Mouse (Mus musculus): ENCODE measurements at regions not wholly inside any gene's neighbourhood (a gene's known extent, or its start where the extent isn't known, plus 50 kb on each side); places are given as distances from the start of the nearest gene placed in this dataset.
A peak's percentile ranks its signal among the peaks of the same experiment; 100 is the strongest.

DNA sequence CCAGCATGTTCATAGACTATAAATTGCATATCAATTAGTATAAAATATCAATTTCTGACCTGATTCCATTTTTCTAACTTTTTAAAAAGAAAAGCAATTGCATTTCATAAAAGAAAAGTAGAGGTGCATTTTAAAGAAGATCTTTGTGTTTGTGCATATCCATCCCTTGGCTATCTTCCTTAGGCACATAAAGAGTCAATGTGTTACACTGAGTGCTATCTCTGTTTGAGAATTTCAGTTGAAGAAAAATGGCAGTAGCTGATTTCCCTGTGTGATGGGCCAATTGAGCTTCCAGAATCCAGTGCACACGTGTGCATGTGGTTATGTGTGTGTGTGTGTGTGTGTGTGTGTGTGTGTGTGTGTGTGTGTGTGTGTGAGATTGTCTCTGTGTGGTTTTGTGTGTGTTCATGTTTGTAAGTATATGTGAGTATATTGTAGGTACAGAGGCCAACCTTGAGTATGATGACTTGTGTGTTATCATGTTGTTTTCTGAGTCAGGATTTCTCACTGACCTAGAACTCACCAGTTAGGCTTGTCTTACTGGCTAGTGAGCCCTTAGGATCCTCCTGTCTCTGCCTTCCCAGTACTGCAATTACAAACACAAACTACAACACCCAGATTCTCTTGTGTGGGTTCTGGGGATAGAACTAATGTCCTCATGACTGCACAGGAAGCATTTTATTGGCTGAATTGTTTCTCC lies 249.6 kb downstream of the Cdk5rap2 start:
- no peak for DNase-seq (ENCODE audit: low read depth, low spot score)

DNA sequence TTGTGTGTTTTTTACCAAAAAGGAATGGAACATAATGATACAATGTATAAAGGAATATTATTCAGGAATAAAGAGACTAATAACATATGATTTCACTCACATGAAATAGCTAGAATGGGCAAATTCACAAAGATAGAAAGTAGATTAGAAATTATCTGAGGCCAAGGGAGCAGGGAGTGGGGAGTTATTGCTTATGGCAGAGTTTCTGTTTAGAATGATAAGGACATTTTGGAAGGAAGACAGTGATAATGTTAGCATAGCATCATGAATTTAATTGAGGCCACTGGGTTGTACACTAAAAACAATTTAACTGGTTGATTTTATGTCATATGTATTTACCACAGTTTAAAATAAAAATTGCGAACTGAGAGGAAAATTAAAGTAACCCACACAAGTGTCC lies 250.2 kb downstream of the Cdk5rap2 start:
- DNase-seq (ENCODE audit: low read depth, low spot score): no peak

DNA sequence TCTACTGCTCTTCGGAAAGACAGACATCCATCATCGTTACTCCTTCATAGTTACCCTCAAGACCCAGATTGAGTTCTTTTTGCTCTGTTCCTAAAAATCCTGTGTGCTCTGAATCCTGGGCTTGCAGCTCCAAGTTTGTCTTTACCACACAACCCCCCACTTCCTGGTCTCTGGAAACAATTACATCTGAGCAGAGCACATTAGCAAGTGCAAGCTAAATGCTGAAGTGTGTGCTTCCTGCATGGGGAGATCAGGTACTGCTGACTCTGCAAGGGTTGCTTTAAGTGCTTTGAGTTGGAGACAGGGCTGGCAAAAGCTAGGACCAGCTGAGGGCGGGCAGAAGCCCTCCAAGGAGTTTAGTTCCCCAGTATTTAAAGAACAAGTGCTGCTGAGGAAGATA lies 257.1 kb downstream of the Cdk5rap2 start:
- no peak for DNase-seq (ENCODE audit: low read depth, low spot score)

DNA sequence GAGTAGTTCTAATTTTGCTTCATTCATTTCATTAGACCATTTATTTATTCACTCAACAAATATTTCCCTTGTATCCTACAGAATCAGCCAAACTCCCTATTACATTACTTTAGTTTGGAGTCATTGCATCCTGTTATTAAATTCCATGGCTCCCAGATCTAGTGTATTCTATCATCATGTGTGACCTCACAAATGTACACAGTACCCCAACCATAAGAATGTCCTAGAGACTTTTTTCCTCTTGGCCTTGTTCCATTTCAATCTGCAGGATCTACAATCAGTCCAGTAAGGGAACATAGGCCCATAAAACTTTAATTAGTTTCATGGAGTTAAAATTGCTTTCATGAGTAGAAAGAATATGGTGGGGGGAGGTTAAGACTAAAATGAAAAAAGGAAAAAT lies 301.2 kb downstream of the Cdk5rap2 start:
- no peak for DNase-seq (ENCODE audit: low read depth, low spot score)

DNA sequence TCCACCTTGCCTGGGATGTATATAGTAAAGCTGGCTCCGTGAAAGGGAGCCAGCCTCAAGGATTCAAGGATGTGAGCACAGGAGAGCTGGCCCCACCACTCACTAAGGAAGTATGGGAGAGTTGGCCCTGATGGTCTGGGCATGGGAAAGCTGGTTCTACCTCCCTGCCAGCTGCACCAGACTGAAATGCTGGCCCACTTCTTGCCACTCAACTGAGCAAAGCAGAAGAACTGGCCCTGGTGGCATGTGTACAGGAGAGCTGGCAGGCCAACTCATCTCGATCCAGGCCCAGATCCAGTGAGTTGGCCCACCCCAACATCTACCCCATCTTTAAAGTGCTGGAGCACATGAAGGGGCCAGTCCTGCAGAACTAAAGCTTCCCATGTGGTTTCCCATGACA lies 304.5 kb downstream of the Cdk5rap2 start:
- DNase-seq (ENCODE audit: low read depth, low spot score): no peak

DNA sequence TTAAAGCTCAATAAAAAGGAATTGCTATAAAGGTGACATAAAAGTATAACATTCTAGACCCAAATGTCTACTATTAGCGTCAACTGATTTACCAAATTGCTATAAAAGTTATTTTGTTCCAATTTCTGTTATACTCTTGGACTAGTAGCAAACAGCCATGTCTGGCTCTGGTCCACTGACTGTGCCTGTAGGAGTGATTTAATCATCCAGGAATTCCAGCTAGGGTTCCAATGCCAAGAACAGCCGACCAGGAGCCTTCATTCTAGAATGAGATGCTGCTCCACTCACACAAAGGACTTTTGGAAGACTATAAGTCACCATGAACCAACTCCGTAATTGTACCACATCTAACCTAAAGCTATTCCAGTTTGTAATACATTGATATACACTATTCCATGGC lies 312.9 kb downstream of the Cdk5rap2 start:
- DNase-seq (ENCODE audit: low read depth, low spot score): no peak

DNA sequence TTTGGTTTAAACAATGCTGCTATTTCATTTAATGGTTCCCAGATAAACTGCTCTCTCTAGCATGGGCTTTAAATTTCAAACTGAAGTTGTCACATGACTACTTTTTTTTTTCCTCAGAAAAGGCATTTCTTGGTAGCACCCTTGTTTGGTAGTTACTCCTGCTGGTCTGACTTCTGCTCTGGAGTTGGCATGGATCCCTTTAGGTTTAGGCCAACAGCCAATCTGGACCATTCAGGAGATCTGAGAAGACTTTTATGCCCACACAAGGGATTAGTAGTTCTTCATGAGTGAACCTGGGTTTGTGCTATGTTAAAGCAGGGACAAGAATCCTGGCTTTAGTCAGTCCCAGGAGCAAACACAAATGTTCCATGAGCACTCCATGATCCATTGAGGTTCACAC lies 332.0 kb downstream of the Cdk5rap2 start:
- no peak for DNase-seq (ENCODE audit: low read depth, low spot score)

DNA sequence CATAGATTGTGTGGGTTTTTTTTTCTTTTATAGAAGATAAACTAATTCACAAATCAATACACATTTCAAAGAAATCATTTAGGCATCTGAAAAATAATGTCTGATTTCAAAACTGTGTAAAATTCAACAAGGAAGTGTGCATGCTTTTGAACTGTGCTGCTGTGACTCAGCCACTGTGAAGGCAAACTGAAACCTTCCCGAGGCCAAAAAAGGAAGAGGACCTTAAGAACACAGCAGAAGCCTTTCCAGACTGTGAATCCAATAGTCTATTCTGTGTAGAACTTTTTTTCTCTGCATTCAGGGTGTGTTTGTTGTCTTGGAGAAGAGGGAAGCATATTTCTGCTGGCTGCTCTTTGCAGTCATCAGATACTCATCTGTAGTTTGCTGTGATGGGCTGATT lies 347.7 kb downstream of the Cdk5rap2 start:
- no peak for DNase-seq (ENCODE audit: low read depth, low spot score)

DNA sequence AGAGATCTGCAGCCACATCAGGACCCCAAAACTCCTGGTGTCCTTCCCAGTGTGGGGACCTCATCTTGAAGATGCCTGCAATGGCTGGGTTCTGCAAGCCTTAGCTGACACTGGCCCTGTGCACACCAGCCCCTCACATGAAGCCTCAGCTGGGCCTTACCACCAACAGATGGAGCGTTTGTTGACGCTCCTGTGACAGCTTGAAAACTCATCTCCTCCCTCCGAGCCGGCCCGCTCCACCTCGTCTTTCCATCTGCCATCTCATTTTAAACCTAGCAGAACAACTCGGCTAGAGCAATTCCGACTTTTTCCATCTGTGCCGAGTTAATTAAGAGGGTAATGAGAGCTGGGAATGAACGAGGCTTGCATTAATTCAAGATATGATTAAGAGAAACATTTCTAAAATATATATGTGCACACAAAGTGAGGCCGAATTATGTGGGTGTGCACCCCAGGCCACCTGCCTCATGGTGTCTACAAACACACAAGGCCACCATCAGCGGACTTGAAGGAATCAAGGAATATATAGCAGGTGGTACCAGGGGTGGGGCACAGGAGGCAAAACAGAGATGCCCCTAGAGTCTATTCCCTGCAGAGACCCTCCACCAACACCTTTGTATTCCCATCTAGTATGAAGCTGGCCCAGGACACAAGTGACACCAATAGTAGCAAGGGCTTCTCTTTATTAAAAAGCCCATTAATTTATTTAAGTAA lies 351.3 kb downstream of the Cdk5rap2 start:
- peak; percentile 82 for DNase-seq (ENCODE audit: low read depth, low spot score)

DNA sequence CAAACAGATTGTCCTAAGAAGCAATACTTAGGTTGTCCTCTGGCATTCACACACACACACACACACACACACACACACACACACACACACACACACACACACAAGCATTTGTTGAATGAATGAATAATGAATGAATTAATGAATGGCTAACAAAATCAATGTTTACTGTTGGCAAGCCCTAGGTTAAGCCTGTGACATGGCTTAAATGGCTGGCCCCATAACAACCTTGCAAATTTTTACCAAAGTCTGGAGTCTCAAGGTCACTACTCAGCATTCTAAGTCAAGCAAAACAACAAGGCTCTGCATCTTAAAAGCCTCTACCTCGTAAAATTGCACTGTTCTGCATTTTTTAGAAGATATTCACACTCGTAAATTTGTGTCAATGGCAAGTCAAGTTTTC lies 357.1 kb downstream of the Cdk5rap2 start:
- no peak for DNase-seq (ENCODE audit: low read depth, low spot score)

DNA sequence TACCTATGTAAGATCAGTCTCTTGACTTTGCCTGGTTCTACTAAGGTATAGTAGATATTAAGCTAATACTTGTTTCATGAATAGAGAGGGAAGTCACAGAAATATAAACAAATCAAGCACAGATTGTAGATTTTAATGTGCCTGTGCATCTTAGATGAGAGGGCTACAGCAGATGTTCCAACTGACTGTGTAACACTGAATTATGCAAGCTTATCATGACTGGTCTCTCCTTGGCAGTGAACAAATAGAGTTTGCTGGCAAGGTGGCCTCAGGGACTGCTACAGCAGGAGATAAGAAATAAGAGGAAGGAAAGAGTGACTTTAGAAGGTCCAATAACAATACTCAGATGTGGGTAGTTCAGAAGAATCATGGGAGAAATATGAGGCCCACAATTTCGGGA lies 372.0 kb downstream of the Cdk5rap2 start:
- no peak for DNase-seq (ENCODE audit: low read depth, low spot score)

DNA sequence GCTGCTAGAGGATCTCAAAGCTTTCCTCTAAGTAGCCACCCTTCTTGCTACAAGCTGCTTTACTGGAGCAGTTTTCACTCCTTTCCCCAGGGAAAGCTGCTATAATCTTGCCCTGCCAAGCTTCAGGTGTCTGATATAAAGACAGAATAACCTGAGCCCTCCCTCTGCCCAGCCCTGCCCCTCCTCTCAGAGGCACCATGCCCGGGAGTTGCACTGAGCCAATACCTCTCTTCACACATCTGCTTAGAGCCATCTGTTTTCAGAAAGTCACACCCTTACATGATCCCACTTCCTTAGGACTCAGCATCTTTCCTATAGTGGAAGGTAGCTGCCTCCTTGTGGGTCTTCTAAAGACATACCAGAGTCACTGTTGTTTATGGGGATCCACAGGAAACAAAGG lies 374.3 kb downstream of the Cdk5rap2 start:
- DNase-seq (ENCODE audit: low read depth, low spot score): no peak

DNA sequence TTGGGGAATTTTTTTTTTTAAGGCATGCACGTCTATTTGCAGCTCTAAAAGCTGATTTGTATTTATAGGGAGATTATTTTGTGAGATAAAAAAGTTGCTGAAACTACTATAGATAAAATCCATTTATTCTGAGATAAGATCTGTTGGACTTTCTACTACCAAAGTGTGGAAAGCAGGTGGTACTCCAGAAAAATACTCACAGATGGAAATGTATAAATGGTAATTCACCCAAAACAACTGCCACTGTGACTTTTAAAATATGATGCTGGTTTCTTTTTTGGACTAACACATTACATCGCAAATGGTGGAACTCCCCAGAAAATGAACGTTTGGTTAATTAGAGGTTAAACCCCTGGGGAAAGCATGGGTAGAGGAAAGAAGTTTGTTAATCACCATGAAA lies 377.7 kb downstream of the Cdk5rap2 start:
- DNase-seq (ENCODE audit: low read depth, low spot score): peak; percentile 55

DNA sequence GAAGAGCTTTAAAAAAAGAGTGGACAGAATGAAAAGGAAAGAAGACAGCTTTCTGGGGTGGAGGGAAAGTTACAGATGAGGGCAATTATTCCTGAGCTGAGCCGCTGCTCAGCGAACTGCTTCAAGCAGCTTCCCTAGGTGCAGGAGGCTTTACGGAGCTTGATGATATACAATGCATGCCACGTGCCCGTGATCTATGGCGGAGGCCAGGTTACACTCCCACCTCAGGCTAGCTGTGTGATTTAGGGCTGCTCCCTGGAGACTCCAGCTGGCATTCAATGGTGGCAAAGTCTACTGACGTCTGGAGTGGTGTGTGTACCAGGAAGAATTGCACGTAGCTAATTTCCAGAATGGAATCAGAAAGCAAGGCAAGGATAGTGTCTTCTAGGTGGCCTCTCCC lies 383.4 kb downstream of the Cdk5rap2 start:
- DNase-seq (ENCODE audit: low read depth, low spot score): no peak

DNA sequence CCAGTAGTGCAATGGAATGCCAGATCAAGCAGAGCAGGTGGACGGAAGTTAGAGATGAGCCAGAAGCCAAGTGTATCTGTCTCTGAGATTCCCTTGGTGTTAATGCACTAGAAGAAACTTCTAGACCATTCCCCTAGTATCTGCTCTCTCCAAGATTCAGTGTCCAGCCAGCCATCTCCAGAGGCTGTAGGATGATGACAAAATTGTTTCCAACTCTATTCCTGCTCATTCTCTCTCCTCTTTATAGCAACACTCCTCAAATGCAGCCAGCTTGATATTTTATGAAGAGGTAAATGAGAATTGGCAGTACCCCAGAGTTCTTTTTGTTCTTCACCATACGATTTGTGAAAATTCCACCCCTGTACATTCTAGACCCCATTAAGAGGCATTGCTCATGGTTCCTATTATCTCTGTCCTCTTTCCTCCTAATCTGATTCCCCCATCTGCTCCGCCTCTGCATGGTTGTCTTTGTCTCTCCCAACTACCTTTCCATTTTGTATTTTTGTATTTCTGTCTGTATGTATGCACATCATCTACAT lies 385.3 kb downstream of the Cdk5rap2 start:
- peak; percentile 48 for DNase-seq (ENCODE audit: low read depth, low spot score)

DNA sequence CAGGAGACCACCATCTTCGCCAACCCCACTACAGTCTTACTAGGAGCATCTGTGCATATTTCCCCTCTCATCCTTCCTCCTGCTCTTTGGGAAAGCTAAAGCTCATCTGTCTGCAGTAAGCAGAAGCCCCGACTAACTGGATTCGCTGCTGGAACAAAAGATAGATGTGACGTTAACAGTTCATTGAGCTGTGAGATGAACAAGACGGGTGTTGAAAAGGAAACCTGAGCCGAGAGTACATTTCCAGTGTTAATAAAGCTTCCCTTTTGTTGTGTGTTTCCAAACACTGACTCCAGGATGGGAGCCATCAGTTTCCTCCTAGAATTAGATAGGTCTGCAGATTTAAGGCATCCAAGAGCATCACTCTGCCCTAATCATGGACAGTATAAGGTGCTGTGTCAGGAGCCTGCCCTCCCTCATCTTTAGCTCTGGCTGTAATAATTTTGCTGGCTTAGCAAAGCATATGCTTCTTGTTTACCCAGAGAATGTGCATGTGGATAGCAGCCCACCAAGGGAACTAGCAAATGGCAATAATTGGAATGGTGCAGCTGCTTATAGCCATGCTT lies 389.3 kb downstream of the Cdk5rap2 start:
- DNase-seq (ENCODE audit: low read depth, low spot score): no peak

DNA sequence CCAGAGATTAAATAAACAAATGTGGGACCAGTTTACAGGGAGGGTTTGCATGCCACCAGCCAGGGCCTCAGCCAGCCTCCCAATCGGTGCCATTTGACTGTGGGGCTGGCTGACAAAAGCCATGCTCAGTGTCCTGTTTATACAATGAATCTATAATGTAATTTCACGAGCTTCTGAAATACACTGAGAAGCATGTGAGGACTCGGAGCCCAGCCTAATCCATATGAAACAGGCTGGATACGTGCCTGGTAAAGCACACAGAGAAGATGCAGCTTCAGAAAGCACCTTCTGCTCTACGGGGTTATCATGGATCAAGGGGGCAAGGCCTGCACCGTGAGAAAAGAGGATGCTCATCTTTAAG lies 398.0 kb downstream of the Cdk5rap2 start:
- DNase-seq (ENCODE audit: low read depth, low spot score): no peak

DNA sequence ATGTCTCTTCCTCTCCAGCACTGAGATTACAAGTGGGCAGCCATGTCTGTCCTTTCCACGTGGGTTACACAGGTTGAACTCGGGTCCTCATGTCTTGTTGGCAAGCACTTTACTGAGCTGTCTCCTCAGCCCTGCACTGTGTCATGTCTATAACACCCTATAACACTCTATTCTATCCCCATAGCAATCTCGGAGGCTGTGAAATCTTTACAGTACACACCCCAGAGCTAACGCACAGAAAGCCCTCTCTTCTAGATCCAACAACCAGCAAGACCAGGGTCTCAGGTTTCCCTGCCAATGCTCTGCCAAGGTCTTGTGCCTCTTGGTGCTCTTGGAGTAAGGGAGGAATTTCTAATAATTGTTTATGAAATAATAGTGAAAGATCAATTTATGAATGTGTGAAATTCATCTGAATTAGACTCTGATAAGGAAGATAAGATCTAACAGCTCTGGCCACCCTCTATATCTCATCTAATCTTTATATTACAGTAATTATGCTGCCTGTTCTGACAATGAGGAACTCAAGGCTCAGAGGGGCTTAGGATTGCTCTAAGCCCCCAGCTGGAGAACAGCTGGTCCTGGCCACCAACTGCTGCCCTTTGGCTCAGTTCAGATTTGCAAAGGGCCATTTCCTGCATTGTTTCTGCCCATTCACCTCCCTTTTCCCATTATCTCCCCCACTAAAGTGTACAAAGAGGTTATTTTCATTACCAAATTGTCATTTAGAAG lies 398.6 kb downstream of the Cdk5rap2 start:
- no peak for DNase-seq (ENCODE audit: low read depth, low spot score)

DNA sequence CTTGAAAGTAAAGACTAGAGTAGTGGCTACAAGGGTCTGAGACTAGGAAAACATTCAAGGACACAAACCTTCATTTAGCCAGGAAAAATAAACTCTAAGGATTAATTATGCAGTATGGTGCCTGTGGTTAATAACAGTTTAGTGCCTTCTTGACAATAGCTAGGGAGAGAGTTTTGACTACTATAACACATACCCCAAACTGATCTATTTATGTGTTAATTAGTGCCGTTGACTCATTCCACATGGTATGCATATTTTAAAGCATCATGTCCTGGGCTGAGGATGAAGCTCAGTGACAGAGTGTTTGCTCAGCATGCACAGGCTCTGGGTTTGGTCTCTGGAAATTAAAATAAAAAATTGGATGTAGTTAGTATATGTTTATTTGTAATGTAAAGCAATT lies 399.8 kb downstream of the Cdk5rap2 start:
- DNase-seq (ENCODE audit: low read depth, low spot score): no peak

DNA sequence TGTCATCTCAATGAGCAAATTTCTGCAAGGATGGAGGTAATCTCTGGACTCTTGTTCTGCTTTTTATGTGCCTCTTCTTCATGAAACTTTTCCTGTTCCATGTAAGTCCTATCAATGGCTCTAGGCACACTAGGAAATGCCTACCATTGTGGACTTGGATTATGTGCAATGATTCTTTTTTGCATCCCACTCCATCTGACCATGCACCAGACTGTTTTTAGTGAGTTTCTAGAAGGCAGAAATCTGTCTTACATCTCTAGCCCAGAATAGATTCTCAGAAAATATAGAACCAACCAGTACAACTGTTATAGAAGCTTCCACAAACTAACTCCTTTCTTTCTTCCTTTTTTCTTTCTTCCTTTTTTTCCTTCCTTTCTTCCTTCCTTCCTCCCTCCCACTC lies 405.3 kb downstream of the Cdk5rap2 start:
- peak; percentile 44 for DNase-seq (ENCODE audit: low read depth, low spot score)

DNA sequence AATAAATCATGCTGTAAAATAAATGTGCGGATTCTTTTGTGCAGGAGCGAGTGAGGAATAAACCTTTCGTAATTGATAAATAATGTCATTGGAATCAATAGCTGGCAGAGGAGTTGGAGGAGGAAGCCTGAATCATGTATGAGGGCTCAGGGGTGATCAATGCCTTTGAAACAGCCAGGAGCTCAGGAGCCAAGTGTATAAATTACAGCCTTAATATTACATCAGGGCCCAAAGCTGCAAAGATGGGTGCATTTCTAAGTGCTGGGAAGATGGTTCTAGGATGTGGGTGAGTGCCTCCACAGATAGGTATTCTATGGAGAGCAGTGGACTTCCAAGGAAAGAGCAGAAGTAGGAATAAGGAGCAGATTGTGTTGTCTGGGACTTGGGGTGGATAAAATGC lies 417.0 kb downstream of the Cdk5rap2 start:
- no peak for DNase-seq (ENCODE audit: low read depth, low spot score)

DNA sequence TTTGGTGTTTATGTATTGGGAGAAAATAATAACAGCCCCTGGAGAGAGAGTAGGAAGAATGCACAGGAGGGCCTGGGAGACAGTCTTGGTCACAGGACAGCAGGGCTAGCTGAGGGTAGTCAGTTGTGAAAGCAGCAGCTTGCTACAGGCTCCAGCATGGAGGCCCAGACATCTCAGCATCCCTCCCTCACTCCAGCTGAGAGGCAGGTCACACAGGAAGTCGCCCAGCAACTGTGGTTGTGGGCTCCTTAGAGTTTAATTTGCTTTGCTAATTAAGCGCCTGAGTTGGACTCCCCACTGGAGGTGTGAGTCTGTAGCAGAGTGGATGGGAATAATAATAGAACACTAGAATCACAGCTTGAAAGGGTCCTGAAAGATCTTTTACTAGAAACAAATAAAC lies 436.0 kb downstream of the Cdk5rap2 start:
- DNase-seq (ENCODE audit: low read depth, low spot score): no peak
